Mouse (Mus musculus) CH12.LX (cell line): ENCODE measurements around the gene Ier2.

Source experiments
- CTCF ChIP-seq, 2 experiments: IDR thresholded peaks in 1 of 2; conservative IDR thresholded peaks in 1 of 2; 2 replicates each; pipeline ENCODE4 v1.5.1; 2011 to 2012; ENCODE audit warnings: low read depth in 2 of 2, low read length in 2 of 2, improper control_type of control experiment in 1 of 2, inconsistent platforms in 1 of 2, mild to moderate bottlenecking in 1 of 2, moderate library complexity in 1 of 2
- EP300 ChIP-seq: IDR thresholded peaks from 2 replicates; pipeline ENCODE4 v1.6.1; 2011; ENCODE audit warnings: low read length, improper control_type of control experiment
- ETS1 ChIP-seq: conservative IDR thresholded peaks from 2 replicates; pipeline ENCODE4 v1.6.1; 2012; ENCODE audit warnings: low read depth, mild to moderate bottlenecking, inconsistent platforms, low read length, improper control_type of control experiment, moderate library complexity
- MAZ ChIP-seq: IDR thresholded peaks from 2 replicates; pipeline ENCODE4 v1.6.1; 2012; ENCODE audit warnings: low read depth, mild to moderate bottlenecking, inconsistent platforms, low read length, improper control_type of control experiment, moderate library complexity
- POLR2A ChIP-seq: IDR thresholded peaks from 2 replicates; pipeline ENCODE4 v1.6.1; 2011; ENCODE audit warnings: low read depth, mild to moderate bottlenecking, improper control_type of control experiment, low read length
- SIN3A ChIP-seq: IDR thresholded peaks from 2 replicates; pipeline ENCODE4 v1.6.1; 2012; ENCODE audit warnings: low read length, improper control_type of control experiment, inconsistent platforms
- USF1 ChIP-seq: IDR thresholded peaks from 2 replicates; pipeline ENCODE4 v1.6.1; 2014; ENCODE audit warnings: low read depth, mild to moderate bottlenecking, inconsistent platforms, low read length, improper control_type of control experiment
- USF2 ChIP-seq: conservative IDR thresholded peaks from 2 replicates; pipeline ENCODE4 v1.6.1; 2011; ENCODE audit warnings: low read depth, low read length, improper control_type of control experiment
- ZNF384 ChIP-seq: IDR thresholded peaks from 2 replicates; pipeline ENCODE4 v1.6.1; 2012; ENCODE audit warnings: low read depth, low read length, improper control_type of control experiment, inconsistent platforms

- TF ChIP-seq USF1 = no peak
- no peak for TF ChIP-seq USF2
- TF ChIP-seq SIN3A = no peak
- no peak for TF ChIP-seq POLR2A
- TF ChIP-seq CTCF (conservative IDR thresholded peaks at IDR 0.05 in 1 of 2, IDR thresholded peaks at IDR 0.05 in 1 of 2; ENCODE audit: low read depth in 2 of 2, low read length in 2 of 2) = no peak
- no peak for TF ChIP-seq ETS1
- TF ChIP-seq MAZ = no peak
- TF ChIP-seq ZNF384 = no peak
- TF ChIP-seq EP300 = no peak
Measured at GRCm38 (mm10) chr8:84637946-84638554, 24.6 kb downstream of the Ier2 start.
